Mouse (Mus musculus): ENCODE measurements around the gene Pdcd4. TPM values are rescaled to one million over a fixed set of nuclear protein-coding genes. Genes with fewer than 3 reads are reported as not detected.

Gene Pdcd4
- polyA plus RNA-seq, 1 experiment = 42.3 TPM

DNA sequence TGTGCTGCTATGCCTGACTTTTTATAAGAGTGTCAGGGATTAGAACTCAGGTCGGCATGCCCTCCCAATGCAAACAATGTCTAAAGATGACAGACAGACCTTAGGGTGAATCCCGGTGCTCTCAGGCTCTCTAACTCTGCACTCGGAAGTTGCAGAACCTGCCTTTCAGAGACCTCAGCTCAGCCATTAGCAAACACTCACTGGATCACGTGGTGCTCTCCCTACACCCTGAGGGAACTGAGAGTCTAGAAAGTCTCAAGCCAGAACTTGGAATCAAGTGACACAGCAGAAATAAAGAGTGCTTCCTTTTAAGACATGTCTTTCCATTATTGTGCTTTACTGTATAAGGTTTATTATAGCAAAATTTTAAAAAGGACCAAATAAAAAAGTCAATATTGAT is 37.1 kb upstream of the Pdcd4 start:
- no peak for DNase-seq
- 90% methylated on average over 4 of the region's 4 CpGs for WGBS
- Histone ChIP-seq H3K4me1 (ENCODE audit: control insufficient read depth, insufficient read depth, low read length) (peaks cover 24% of the 10 kb centered on the region), H3K4me3 (replicated peaks; ENCODE audit: insufficient read depth, low read depth, low read length) (no peak overlapping the region), H3K27me3 (ENCODE audit: control insufficient read depth, insufficient read depth, low read length) (no peaks in the 10 kb centered on the region), H3K27ac (ENCODE audit: insufficient read depth, low read length) (no peak overlapping the region)
- TF ChIP-seq CTCF (IDR thresholded peaks at IDR 0.05; ENCODE audit: borderline replicate concordance, insufficient read depth, low read depth, low read length) (no peak), POLR2A (IDR thresholded peaks at IDR 0.05; ENCODE audit: borderline replicate concordance, insufficient read depth, low read length) (no peak)

DNA sequence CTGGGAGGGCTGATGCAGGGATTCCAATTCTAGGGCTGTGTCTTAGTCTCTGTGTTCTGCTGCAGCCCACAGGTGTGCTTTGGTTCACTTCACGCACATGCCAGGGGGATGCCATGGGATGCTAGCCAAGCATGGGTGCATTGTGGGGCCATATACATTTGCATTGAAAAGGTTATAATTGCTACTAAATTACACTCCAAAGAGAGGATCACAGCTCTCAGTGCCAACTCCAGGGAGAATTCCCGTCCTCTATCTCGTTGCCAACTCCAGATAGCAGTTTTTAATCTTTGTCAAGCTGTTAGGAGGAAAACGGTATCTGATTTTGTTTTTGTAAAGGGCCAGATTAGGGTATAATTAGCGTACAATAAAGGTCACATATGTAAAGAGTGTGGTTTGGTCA is 36.2 kb upstream of the Pdcd4 start:
- WGBS = 73% methylated on average over 5 of the region's 5 CpGs
- no peaks in the 10 kb centered on the region for H3K27me3 ChIP-seq (ENCODE audit: control insufficient read depth, insufficient read depth, low read length)
- no peak overlapping the region for H3K27ac ChIP-seq (ENCODE audit: insufficient read depth, low read length)
- TF ChIP-seq CTCF (IDR thresholded peaks at IDR 0.05; ENCODE audit: borderline replicate concordance, insufficient read depth, low read depth, low read length) (no peak), POLR2A (IDR thresholded peaks at IDR 0.05; ENCODE audit: borderline replicate concordance, insufficient read depth, low read length) (no peak)
- peaks cover 16% of the 10 kb centered on the region for H3K4me1 ChIP-seq (ENCODE audit: control insufficient read depth, insufficient read depth, low read length)
- DNase-seq = no peak
- H3K4me3 ChIP-seq (replicated peaks; ENCODE audit: insufficient read depth, low read depth, low read length) = no peak overlapping the region

DNA sequence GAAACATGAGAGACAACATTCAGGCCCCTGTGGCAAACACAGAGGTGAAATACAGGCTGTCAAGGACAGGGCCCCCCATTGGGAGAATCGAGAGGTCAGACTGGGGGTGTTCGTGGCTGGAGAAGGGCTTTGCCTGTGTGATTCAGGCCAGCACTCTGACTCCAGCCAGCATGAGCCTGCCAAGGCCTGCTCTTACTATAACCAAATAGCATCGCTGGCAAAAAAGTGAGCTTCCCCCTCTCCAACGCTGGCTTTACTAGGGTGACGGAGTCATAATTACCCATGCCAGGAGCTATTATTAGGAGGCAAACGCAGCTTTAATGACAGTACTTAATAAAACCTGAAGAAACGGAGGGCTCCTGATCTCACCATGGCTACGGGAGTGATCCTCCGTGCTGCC is 35.2 kb upstream of the Pdcd4 start:
- 45% methylated on average over 9 of the region's 9 CpGs for WGBS
- Histone ChIP-seq H3K4me3 (replicated peaks; ENCODE audit: insufficient read depth, low read depth, low read length) (no peak overlapping the region), H3K27ac (ENCODE audit: insufficient read depth, low read length) (no peak overlapping the region), H3K4me1 (ENCODE audit: control insufficient read depth, insufficient read depth, low read length) (peaks cover 7% of the 10 kb centered on the region), H3K27me3 (ENCODE audit: control insufficient read depth, insufficient read depth, low read length) (no peaks in the 10 kb centered on the region)
- no peak for TF ChIP-seq CTCF (IDR thresholded peaks at IDR 0.05; ENCODE audit: borderline replicate concordance, insufficient read depth, low read depth, low read length)
- no peak for TF ChIP-seq POLR2A (IDR thresholded peaks at IDR 0.05; ENCODE audit: borderline replicate concordance, insufficient read depth, low read length)
- DNase-seq = no peak

DNA sequence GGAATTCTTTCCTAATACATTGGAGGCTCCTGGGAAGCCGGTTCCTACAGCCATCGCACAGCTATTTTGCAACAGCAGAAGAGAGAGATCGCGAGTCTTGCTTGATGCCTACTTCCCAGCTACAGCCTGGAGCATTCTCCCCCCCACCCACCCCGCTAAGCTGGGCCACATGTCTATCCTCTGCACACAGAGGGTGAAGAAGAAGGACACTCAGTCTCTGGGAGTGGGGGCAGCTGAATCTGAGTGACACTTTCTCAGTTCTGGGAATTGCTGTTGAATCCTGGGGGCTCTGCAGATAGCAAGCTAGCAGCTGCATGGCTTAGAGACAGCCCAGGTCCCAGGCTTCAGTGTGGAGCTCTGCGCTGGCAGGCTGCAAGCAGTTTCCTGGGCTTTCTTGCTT is 34.1 kb upstream of the Pdcd4 start:
- Histone ChIP-seq H3K27ac (ENCODE audit: insufficient read depth, low read length) (no peak overlapping the region), H3K4me1 (ENCODE audit: control insufficient read depth, insufficient read depth, low read length) (peaks cover 6% of the 10 kb centered on the region), H3K27me3 (ENCODE audit: control insufficient read depth, insufficient read depth, low read length) (no peaks in the 10 kb centered on the region), H3K4me3 (replicated peaks; ENCODE audit: insufficient read depth, low read depth, low read length) (no peak overlapping the region)
- WGBS = 84% methylated on average over 6 of the region's 6 CpGs
- DNase-seq = no peak
- no peak for TF ChIP-seq POLR2A (IDR thresholded peaks at IDR 0.05; ENCODE audit: borderline replicate concordance, insufficient read depth, low read length)

DNA sequence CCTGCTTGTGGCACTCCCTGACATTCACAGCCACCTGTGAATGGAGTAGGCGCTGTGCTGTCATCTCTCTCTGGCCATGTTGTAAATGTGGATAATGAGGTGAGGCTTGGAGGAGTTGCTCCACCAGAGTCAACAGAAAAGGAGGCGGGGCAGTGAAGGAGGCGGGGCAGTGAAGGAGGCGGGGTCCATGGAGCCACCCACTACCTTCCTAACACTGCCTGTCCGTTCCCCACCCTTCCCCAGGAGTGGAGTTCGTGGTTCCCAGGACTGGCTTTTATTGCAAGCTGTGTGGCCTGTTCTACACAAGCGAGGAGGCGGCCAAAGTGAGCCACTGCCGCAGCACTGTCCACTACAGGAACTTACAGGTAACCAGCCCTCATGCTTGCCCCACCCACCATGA is 32.9 kb upstream of the Pdcd4 start:
- H3K27me3 ChIP-seq (ENCODE audit: control insufficient read depth, insufficient read depth, low read length) = no peaks in the 10 kb centered on the region
- DNase-seq = no peak
- H3K4me1 ChIP-seq (ENCODE audit: control insufficient read depth, insufficient read depth, low read length) = no peaks in the 10 kb centered on the region; the same call in 1 of the 2 replicates
- TF ChIP-seq POLR2A (IDR thresholded peaks at IDR 0.05; ENCODE audit: borderline replicate concordance, insufficient read depth, low read length) (no peak), CTCF (IDR thresholded peaks at IDR 0.05; ENCODE audit: borderline replicate concordance, insufficient read depth, low read depth, low read length) (no peak)
- H3K27ac ChIP-seq (ENCODE audit: insufficient read depth, low read length) = no peak overlapping the region
- no peak overlapping the region for H3K4me3 ChIP-seq (replicated peaks; ENCODE audit: insufficient read depth, low read depth, low read length)
- 73% methylated on average over 9 of the region's 9 CpGs for WGBS

DNA sequence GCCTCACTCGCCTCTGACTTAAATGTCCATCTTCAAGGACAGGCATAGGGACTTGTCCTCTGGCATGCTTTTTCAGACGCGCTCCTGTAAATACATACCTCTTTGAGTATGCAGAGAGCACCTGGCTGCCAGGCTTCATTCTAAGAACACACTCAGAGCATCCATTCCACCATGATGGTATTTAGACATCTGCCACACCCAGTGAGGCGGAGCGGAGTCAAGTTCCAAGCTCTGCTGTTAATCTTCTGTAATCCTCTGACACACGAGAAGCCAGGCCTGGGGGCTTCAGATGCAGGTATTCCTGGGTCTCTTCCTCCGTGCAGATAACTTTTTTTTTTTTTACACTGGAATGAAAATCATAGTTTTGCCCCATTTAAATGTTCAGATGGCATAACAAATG is 32.4 kb upstream of the Pdcd4 start:
- Histone ChIP-seq H3K4me3 (replicated peaks; ENCODE audit: insufficient read depth, low read depth, low read length) (no peak overlapping the region), H3K27me3 (ENCODE audit: control insufficient read depth, insufficient read depth, low read length) (no peaks in the 10 kb centered on the region), H3K27ac (ENCODE audit: insufficient read depth, low read length) (no peak overlapping the region), H3K4me1 (ENCODE audit: control insufficient read depth, insufficient read depth, low read length) (no peaks in the 10 kb centered on the region; the same call in 1 of the 2 replicates)
- WGBS = 82% methylated on average over 7 of the region's 7 CpGs
- TF ChIP-seq CTCF (IDR thresholded peaks at IDR 0.05; ENCODE audit: borderline replicate concordance, insufficient read depth, low read depth, low read length) (no peak), POLR2A (IDR thresholded peaks at IDR 0.05; ENCODE audit: borderline replicate concordance, insufficient read depth, low read length) (no peak)
- DNase-seq = no peak

DNA sequence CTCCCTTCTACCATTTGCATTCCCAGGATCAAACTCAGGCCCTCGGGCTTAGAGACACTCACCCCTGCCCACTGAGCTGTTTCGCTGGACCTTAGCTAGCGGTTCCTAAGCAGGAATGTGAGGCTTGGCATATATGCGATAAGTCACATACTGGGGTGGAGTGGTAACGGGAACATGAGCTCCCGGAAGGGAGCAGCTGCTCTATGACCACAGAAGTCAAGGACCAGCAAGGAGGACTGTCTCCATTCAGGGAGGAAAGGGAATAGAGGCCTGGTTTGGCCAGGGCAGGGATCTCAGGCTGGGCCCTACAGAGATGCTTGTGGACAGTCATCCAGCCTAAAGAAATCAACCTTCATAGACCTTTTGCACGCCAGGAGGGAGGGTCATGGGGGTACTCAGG is 30.7 kb upstream of the Pdcd4 start:
- 88% methylated on average over 7 of the region's 7 CpGs for WGBS
- Histone ChIP-seq H3K27me3 (ENCODE audit: control insufficient read depth, insufficient read depth, low read length) (no peaks in the 10 kb centered on the region), H3K27ac (ENCODE audit: insufficient read depth, low read length) (no peak overlapping the region), H3K4me1 (ENCODE audit: control insufficient read depth, insufficient read depth, low read length) (no peaks in the 10 kb centered on the region; the same call in 1 of the 2 replicates), H3K4me3 (replicated peaks; ENCODE audit: insufficient read depth, low read depth, low read length) (no peak overlapping the region)
- no peak for DNase-seq
- no peak for TF ChIP-seq POLR2A (IDR thresholded peaks at IDR 0.05; ENCODE audit: borderline replicate concordance, insufficient read depth, low read length)
- no peak for TF ChIP-seq CTCF (IDR thresholded peaks at IDR 0.05; ENCODE audit: borderline replicate concordance, insufficient read depth, low read depth, low read length)

DNA sequence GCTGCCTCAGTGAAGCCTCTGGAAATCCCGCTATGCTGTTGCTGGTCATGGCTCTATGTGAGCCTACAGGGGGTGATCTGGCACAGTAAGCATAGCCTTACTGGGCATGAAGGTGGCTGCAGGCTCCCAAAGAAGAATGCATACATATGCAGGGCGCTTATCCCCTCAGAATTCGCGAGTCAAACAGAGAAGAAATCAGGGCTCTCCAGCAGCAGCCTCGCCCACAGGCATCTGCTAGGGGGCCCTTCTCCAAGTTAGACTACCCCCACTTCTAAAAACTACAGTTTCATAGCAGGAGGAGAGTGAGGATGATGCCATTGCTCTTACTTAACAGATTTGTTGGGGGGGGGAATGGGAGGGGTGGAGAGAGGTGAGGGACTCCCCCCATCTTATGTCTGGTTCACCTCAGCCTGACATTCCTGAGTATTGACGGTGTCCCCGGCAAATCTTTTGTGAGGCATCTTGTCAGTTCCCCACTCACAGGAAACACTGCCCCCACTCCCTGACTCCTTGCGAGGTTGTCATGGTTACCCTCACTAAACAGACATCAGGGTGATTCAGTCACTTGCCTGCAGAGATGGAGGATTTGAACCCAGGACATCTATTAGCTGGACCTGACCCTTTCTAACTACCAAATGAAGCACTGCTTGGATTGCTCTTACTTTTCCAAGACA is 29.3 kb upstream of the Pdcd4 start:
- Histone ChIP-seq H3K27me3 (ENCODE audit: control insufficient read depth, insufficient read depth, low read length) (no peaks in the 10 kb centered on the region), H3K27ac (ENCODE audit: insufficient read depth, low read length) (no peak overlapping the region), H3K4me1 (ENCODE audit: control insufficient read depth, insufficient read depth, low read length) (no peaks in the 10 kb centered on the region; the same call in 1 of the 2 replicates), H3K4me3 (replicated peaks; ENCODE audit: insufficient read depth, low read depth, low read length) (no peak overlapping the region)
- TF ChIP-seq CTCF (IDR thresholded peaks at IDR 0.05; ENCODE audit: borderline replicate concordance, insufficient read depth, low read depth, low read length) = no peak
- no peak for DNase-seq
- 78% methylated on average over 8 of the region's 8 CpGs for WGBS
